ENCODE assay signal across 8 mouse cellular contexts in the genomic region with DNA sequence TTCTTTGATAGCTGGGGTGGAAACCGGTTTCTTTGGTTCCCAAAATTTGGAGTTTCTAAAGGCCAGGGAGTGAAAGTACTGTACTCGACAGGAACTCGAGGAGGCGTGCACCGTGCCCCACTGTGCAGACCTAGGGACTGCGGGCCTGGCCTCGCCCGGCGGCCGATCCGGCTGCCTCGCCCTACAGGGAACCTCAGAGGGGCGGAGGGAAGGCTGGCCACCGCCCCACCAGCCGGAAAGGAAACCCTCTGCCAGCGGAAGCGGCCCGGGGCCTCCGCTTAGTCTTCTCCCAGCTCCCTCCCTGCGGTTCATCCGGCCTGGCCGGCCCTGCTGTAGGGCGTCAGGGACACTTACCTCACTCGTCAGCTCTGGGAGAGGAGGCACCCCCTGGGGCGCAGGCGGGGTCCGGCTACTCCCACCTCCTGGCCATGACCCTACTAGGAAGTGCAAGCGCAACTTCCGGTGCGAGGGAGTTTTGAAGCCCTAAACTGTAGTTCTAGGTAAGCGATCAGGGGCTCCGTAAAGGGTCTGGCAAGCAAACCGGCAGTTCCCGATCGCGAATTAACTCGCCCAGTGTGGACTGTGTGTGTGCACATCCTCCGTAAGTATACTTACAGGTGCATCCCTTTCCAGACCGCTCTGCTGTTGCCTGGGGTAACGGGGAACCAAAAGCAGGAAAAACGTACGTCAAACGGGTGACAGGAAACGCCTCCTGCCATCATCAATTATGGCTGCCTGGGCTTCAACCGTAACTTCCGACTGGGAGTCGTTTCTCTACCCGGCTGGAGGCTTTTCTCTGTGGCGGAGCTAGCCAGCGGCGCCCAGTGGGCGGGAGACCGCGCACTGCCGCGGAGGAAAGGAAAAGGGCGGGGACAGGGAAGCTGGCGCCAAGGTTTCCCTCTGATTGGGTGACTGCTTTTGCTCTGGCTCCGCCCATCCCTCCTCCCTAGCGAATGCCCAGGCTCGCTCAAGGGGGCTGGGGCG. TPM values are rescaled to one million over a fixed set of nuclear protein-coding genes. Genes with fewer than 3 reads are reported as not detected.
DNase-seq lines count a peak whose midpoint lies in the region; ATAC-seq and TF ChIP-seq lines count a peak whose summit lies in the region.

A gene (plus strand): TSS at position 505 of the 984 bp plus-strand sequence.
A gene (minus strand): TSS at position 826 of the 984 bp plus-strand sequence.

- H3K36me3 ChIP-seq in embryonic facial prominence, embryonic 13.5 days = no peaks in the 10 kb centered on the region
- no peaks in the 10 kb centered on the region for H3K36me3 ChIP-seq in kidney, adult 2 months (ENCODE audit: control insufficient read depth, insufficient read depth, low read length)
- peaks cover 5% of the 10 kb centered on the region; the same call in 1 of the 2 replicates for H3K36me3 ChIP-seq in limb, embryonic 12.5 days
- no peaks in the 10 kb centered on the region for H3K36me3 ChIP-seq in midbrain, embryonic 15.5 days (replicated peaks)
- H3K36me3 ChIP-seq in spleen, adult 2 months (ENCODE audit: control insufficient read depth, insufficient read depth, low read length) = no peaks in the 10 kb centered on the region

- WGBS in embryonic facial prominence, embryonic 13.5 days = under 1% methylated on average over 62 of the region's 62 CpGs
- under 1% methylated on average over 62 of the region's 62 CpGs for WGBS in kidney, adult 2 months
- under 1% methylated on average over 62 of the region's 62 CpGs for WGBS in limb, embryonic 12.5 days
- WGBS in midbrain, embryonic 15.5 days = under 1% methylated on average over 60 of the region's 62 CpGs
- WGBS in spleen, adult 2 months = under 1% methylated on average over 62 of the region's 62 CpGs

- no peaks in the 10 kb centered on the region for H3K27me3 ChIP-seq in embryonic facial prominence, embryonic 13.5 days
- no peaks in the 10 kb centered on the region for H3K27me3 ChIP-seq in kidney, adult 2 months (replicated peaks; ENCODE audit: control insufficient read depth, insufficient read depth, low read length)
- H3K27me3 ChIP-seq in limb, embryonic 12.5 days = no peaks in the 10 kb centered on the region
- H3K27me3 ChIP-seq in midbrain, embryonic 15.5 days (replicated peaks) = no peaks in the 10 kb centered on the region
- no peaks in the 10 kb centered on the region for H3K27me3 ChIP-seq in spleen, adult 2 months (ENCODE audit: control insufficient read depth, insufficient read depth, low read length)

- peak; percentile 88 for TF ChIP-seq POLR2A in kidney, adult 2 months (IDR thresholded peaks at IDR 0.05; ENCODE audit: low read depth, low read length)
- peak; percentile 56 for TF ChIP-seq POLR2A in spleen, adult 2 months (IDR thresholded peaks at IDR 0.05; ENCODE audit: low read depth, low read length)

- peaks cover 13% of the 10 kb centered on the region for H3K4me1 ChIP-seq in embryonic facial prominence, embryonic 13.5 days
- H3K4me1 ChIP-seq in kidney, adult 2 months (ENCODE audit: control insufficient read depth, insufficient read depth, low read length) = peaks cover 7% of the 10 kb centered on the region; the same call in 1 of the 2 replicates
- H3K4me1 ChIP-seq in limb, embryonic 12.5 days (replicated peaks) = peaks cover 14% of the 10 kb centered on the region
- peaks cover 28% of the 10 kb centered on the region for H3K4me1 ChIP-seq in midbrain, embryonic 15.5 days
- H3K4me1 ChIP-seq in spleen, adult 2 months (ENCODE audit: control insufficient read depth, insufficient read depth, insufficient read length) = peaks cover 3% of the 10 kb centered on the region; the same call in 1 of the 2 replicates

- peak; percentile 92 for ATAC-seq in embryonic facial prominence, embryonic 13.5 days (ENCODE audit: insufficient number of reproducible peaks, insufficient read depth, low FRiP score, low TSS enrichment, low read depth)
- ATAC-seq in limb, embryonic 12.5 days (ENCODE audit: insufficient number of reproducible peaks, insufficient read depth, low FRiP score, low TSS enrichment, low read depth) = peak; percentile 94
- peak; percentile 96 for ATAC-seq in midbrain, embryonic 15.5 days (replicated peaks)

- no peaks in the 10 kb centered on the region for H3K9me3 ChIP-seq in embryonic facial prominence, embryonic 13.5 days
- H3K9me3 ChIP-seq in limb, embryonic 12.5 days = no peaks in the 10 kb centered on the region
- H3K9me3 ChIP-seq in midbrain, embryonic 15.5 days = no peaks in the 10 kb centered on the region

- 0 out of 2 replicates have a peak, but pooled peaks have one; percentile 2 for TF ChIP-seq CTCF in kidney, adult 2 months (conservative IDR thresholded peaks at IDR 0.05; ENCODE audit: insufficient read depth, insufficient read length, low read depth, low read length)
- TF ChIP-seq CTCF in spleen, adult 2 months (IDR thresholded peaks at IDR 0.05; ENCODE audit: extremely low read depth, insufficient read depth, insufficient read length, insufficient replicate concordance) = no peak

- H3K4me2 ChIP-seq in embryonic facial prominence, embryonic 13.5 days = peak within 1 kb of the TSS; percentile 67
- H3K4me2 ChIP-seq in limb, embryonic 12.5 days = peak within 1 kb of the TSS; percentile 66
- H3K4me2 ChIP-seq in midbrain, embryonic 15.5 days = peak within 1 kb of the TSS; percentile 61

- H3K9ac ChIP-seq in embryonic facial prominence, embryonic 13.5 days = peak within 1 kb of the TSS; percentile 97
- H3K9ac ChIP-seq in limb, embryonic 12.5 days (replicated peaks) = peak within 1 kb of the TSS; percentile 96
- H3K9ac ChIP-seq in midbrain, embryonic 15.5 days = peak within 1 kb of the TSS; percentile 93

- H3K27ac ChIP-seq in embryonic facial prominence, embryonic 13.5 days = peak within 1 kb of the TSS; percentile 99
- H3K27ac ChIP-seq in kidney, adult 2 months (ENCODE audit: insufficient read depth, low read depth, low read length) = peak within 1 kb of the TSS; percentile 64
- H3K27ac ChIP-seq in limb, embryonic 12.5 days = peak within 1 kb of the TSS; percentile 96
- H3K27ac ChIP-seq in midbrain, embryonic 15.5 days = peak within 1 kb of the TSS; percentile 99
- H3K27ac ChIP-seq in spleen, adult 2 months (ENCODE audit: insufficient read depth, low read length) = peak within 1 kb of the TSS; percentile 100

- peak within 1 kb of the TSS; percentile 96 for H3K4me3 ChIP-seq in embryonic facial prominence, embryonic 13.5 days
- peak within 1 kb of the TSS; percentile 74 for H3K4me3 ChIP-seq in kidney, adult 2 months (ENCODE audit: insufficient read depth, low read depth, low read length)
- H3K4me3 ChIP-seq in limb, embryonic 12.5 days (replicated peaks) = peak within 1 kb of the TSS; percentile 89
- H3K4me3 ChIP-seq in midbrain, embryonic 15.5 days = peak within 1 kb of the TSS; percentile 97
- peak within 1 kb of the TSS; percentile 77 for H3K4me3 ChIP-seq in spleen, adult 2 months (ENCODE audit: extremely low read depth, insufficient read depth, insufficient read length)

- peak; percentile 99 for DNase-seq in 3134 (ENCODE audit: extremely low read depth, insufficient read length, low spot score)
- DNase-seq in adrenal gland, postnatal 36 days = peak; percentile 98 to 99
- DNase-seq in heart, adult 18-20 months = peak; percentile 99 to 100
- peak; percentile 100 for DNase-seq in kidney, adult 2 months
- peak; percentile 98 to 99 for DNase-seq in spleen, adult 2 months (ENCODE audit: low read depth in 1 of 2, low spot score in 2 of 2)

RNA-seq across cellular contexts. Expression of the first gene that starts in this region (rescaled TPM):
- 10 to 100 TPM; 47.5 to 52.6 TPM for total RNA-seq in adrenal gland, postnatal 36 days (2021)
- polyA plus RNA-seq in embryonic facial prominence, embryonic 13.5 days (2015; fragmentation: Nextera tagmentation; extraction: Ambion mirVana) = 50.5 and 54.7 TPM in 2 replicates
- 10 to 100 TPM; 27.0 to 27.9 TPM for total RNA-seq in heart, adult 18-20 months (2021)
- polyA plus RNA-seq in kidney, adult 2 months (2012; rRNA removed) = 16.3 and 19.1 TPM in 2 replicates
- polyA plus RNA-seq in limb, embryonic 12.5 days (2016; fragmentation: Nextera tagmentation; extraction: Ambion mirVana) = 41.7 and 46.8 TPM in 2 replicates
- polyA plus RNA-seq in midbrain, embryonic 15.5 days (2015; fragmentation: Nextera tagmentation; extraction: Ambion mirVana) = 56.9 and 60.6 TPM in 2 replicates
- polyA plus RNA-seq in spleen, adult 2 months (2012; rRNA removed) = 5.1 and 5.6 TPM in 2 replicates

RNA-seq across cellular contexts. Expression of the second gene that starts in this region (rescaled TPM):
- total RNA-seq in adrenal gland, postnatal 36 days (2021) = 10 to 100 TPM; 26.2 to 29.1 TPM
- 82.9 and 97.9 TPM in 2 replicates for polyA plus RNA-seq in embryonic facial prominence, embryonic 13.5 days (2015; fragmentation: Nextera tagmentation; extraction: Ambion mirVana)
- 10 to 100 TPM; 31.6 to 36.2 TPM for total RNA-seq in heart, adult 18-20 months (2021)
- 9.4 and 12.6 TPM in 2 replicates for polyA plus RNA-seq in kidney, adult 2 months (2012; rRNA removed)
- polyA plus RNA-seq in limb, embryonic 12.5 days (2016; fragmentation: Nextera tagmentation; extraction: Ambion mirVana) = 89.6 and 93.3 TPM in 2 replicates
- polyA plus RNA-seq in midbrain, embryonic 15.5 days (2015; fragmentation: Nextera tagmentation; extraction: Ambion mirVana) = 116 and 123 TPM in 2 replicates
- polyA plus RNA-seq in spleen, adult 2 months (2012; rRNA removed) = 4.2 and 4.4 TPM in 2 replicates

Comparison
In these comparisons a context has a peak if more than half of its experiments do, and no peak if none do; other contexts are left out.
1. Peak in every context shown above with its lines: DNase-seq, ATAC-seq, H3K4me3 ChIP-seq and H3K27ac ChIP-seq.